Mouse (Mus musculus) stomach, embryonic 14.5 days (tissue): Measurements from ENCODE around the gene Tnrc6c. TPM values are rescaled to one million over a fixed set of nuclear protein-coding genes. Genes with fewer than 3 reads are reported as not detected.

ENCODE experiments used
- ATAC-seq: fragments of 200-750 bp; cut with Nextera tagmentation; 2 replicates; pipeline ENCODE4 v1.8.0; 2017; ENCODE audit warnings: low read depth, moderate TSS enrichment; ENCODE audit not compliant: insufficient number of reproducible peaks, insufficient read depth, low FRiP score
- H3K27ac ChIP-seq: fragments of 300-500 bp; sonication (generic); 2 replicates; pipeline ENCODE4 v1.5.1; 2014; ENCODE audit warnings: mild to moderate bottlenecking, low read length, moderate library complexity, mixed read lengths
- H3K27me3 ChIP-seq: fragments of 300-500 bp; sonication (generic); 2 replicates; pipeline ENCODE4 v1.6.1; 2014; ENCODE audit warnings: low read length, control low read depth, mixed read lengths; ENCODE audit not compliant: control insufficient read depth, insufficient read depth
- H3K36me3 ChIP-seq: fragments of 300-500 bp; sonication (generic); 2 replicates; pipeline ENCODE4 v1.6.1; 2014; ENCODE audit warnings: mild to moderate bottlenecking, control low read depth, low read length, moderate library complexity, mixed read lengths; ENCODE audit not compliant: control insufficient read depth, insufficient read depth
- H3K4me1 ChIP-seq: fragments of 300-500 bp; sonication (generic); 2 replicates; pipeline ENCODE4 v1.6.1; 2014; ENCODE audit warnings: low read length, control low read depth, mixed read lengths; ENCODE audit not compliant: control insufficient read depth, insufficient read depth
- H3K4me2 ChIP-seq: fragments of 300-500 bp; sonication (generic); replicated peaks from 2 replicates; pipeline ENCODE4 v1.6.1; 2014; ENCODE audit warnings: low read depth, low read length, control low read depth
- H3K4me3 ChIP-seq: fragments of 300-500 bp; sonication (generic); 2 replicates; pipeline ENCODE4 v1.5.1; 2014; ENCODE audit warnings: low read depth, low read length, control low read depth
- H3K9ac ChIP-seq: fragments of 300-500 bp; sonication (generic); replicated peaks from 2 replicates; pipeline ENCODE4 v1.6.1; 2014; ENCODE audit warnings: low read depth, mild to moderate bottlenecking, control low read depth, low read length, moderate library complexity, mixed read lengths
- H3K9me3 ChIP-seq: fragments of 300-500 bp; sonication (generic); 2 replicates; pipeline ENCODE4 v1.6.1; 2016; ENCODE audit warnings: low read depth, low read length, control low read depth; ENCODE audit not compliant: control insufficient read depth
- WGBS: fragments of 180-500 bp; shearing (Covaris S2); extraction: QIAGEN DNeasy Blood & Tissue Kit; methylation state at CpG from one replicate; pipeline ENCODE4 v1.1.7; 2014; 5-methylcytosine and 5-hydroxymethylcytosine counted together
- polyA plus RNA-seq: library from polyadenylated mRNA; unstranded; fragments of >200 nt; fragmentation: Nextera tagmentation; extraction: Ambion mirVana; gene quantifications from 2 replicates; pipeline ENCODE4 v1.2.1, GENCODE M21; 2014

Gene Tnrc6c
- polyA plus RNA-seq, result 15.5 TPM in 2 replicates

GRCm38 (mm10) chr11:117653491-117654351 lies at the start of gene Tnrc6c:
Gene Tnrc6c (plus strand): TSS chr11:117654289.
- Histone ChIP-seq H3K27me3 (no peaks in the 10 kb centered on the region), H3K9me3 (no peaks in the 10 kb centered on the region), H3K4me2 (peak within 1 kb of the TSS; percentile 78), H3K4me3 (peak within 1 kb of the TSS; percentile 82), H3K27ac (peak within 1 kb of the TSS; percentile 95), H3K4me1 (peaks cover 14% of the 10 kb centered on the region; the same call in 1 of the 2 replicates), H3K36me3 (no peaks in the 10 kb centered on the region), H3K9ac (peak within 1 kb of the TSS; percentile 96)
- WGBS, result under 1% methylated on average over 62 of the region's 62 CpGs
- ATAC-seq, result peak; percentile 84

- no peak for ATAC-seq
- H3K4me2 ChIP-seq, result peak overlapping the region; percentile 6; the same call in 1 of the 2 replicates
- no peak overlapping the region for H3K9ac ChIP-seq
- H3K27me3 ChIP-seq, result no peaks in the 10 kb centered on the region
- 33% methylated on average over 9 of the region's 9 CpGs for WGBS
- H3K4me3 ChIP-seq, result no peak overlapping the region
- H3K4me1 ChIP-seq, result peaks cover 7% of the 10 kb centered on the region; the same call in 1 of the 2 replicates
- no peaks in the 10 kb centered on the region for H3K9me3 ChIP-seq
- H3K36me3 ChIP-seq, result no peaks in the 10 kb centered on the region
- H3K27ac ChIP-seq, result no peak overlapping the region
Measured at GRCm38 (mm10) chr11:117606137-117606536, 48.0 kb upstream of the Tnrc6c start.

- no peaks in the 10 kb centered on the region for H3K36me3 ChIP-seq
- H3K9ac ChIP-seq, result no peak overlapping the region
- H3K9me3 ChIP-seq, result no peaks in the 10 kb centered on the region
- 10% methylated on average over 13 of the region's 13 CpGs for WGBS
- peaks cover 9% of the 10 kb centered on the region; the same call in 1 of the 2 replicates for H3K4me1 ChIP-seq
- H3K4me3 ChIP-seq, result no peak overlapping the region
- H3K27me3 ChIP-seq, result no peaks in the 10 kb centered on the region
- no peak for ATAC-seq
- H3K27ac ChIP-seq, result no peak overlapping the region
- peak overlapping the region; percentile 6; the same call in 1 of the 2 replicates for H3K4me2 ChIP-seq
Measured at GRCm38 (mm10) chr11:117606605-117607203, 47.4 kb upstream of the Tnrc6c start.

GRCm38 (mm10) chr11:117608141-117608789 lies 45.8 kb upstream of the Tnrc6c start:
- no peak overlapping the region for H3K9ac ChIP-seq
- no peaks in the 10 kb centered on the region for H3K9me3 ChIP-seq
- WGBS, result 61% methylated on average over 9 of the region's 9 CpGs
- H3K4me3 ChIP-seq, result no peak overlapping the region
- peaks cover 9% of the 10 kb centered on the region; the same call in 1 of the 2 replicates for H3K4me1 ChIP-seq
- H3K36me3 ChIP-seq, result no peaks in the 10 kb centered on the region
- ATAC-seq, result no peak
- 0 out of 2 replicates have a peak, but pooled peaks cover 3% of the 10 kb centered on the region for H3K27me3 ChIP-seq
- H3K4me2 ChIP-seq, result no peak overlapping the region
- no peak overlapping the region for H3K27ac ChIP-seq

- Histone ChIP-seq H3K4me2 (no peak overlapping the region), H3K36me3 (no peaks in the 10 kb centered on the region), H3K9me3 (no peaks in the 10 kb centered on the region), H3K4me1 (peaks cover 9% of the 10 kb centered on the region; the same call in 1 of the 2 replicates), H3K27ac (no peak overlapping the region), H3K4me3 (no peak overlapping the region), H3K27me3 (0 out of 2 replicates have a peak, but pooled peaks cover 3% of the 10 kb centered on the region), H3K9ac (no peak overlapping the region)
- WGBS, result 51% methylated on average over 7 of the region's 7 CpGs
- no peak for ATAC-seq
Measured at GRCm38 (mm10) chr11:117608976-117609375, 45.1 kb upstream of the Tnrc6c start.

GRCm38 (mm10) chr11:117610589-117610988 lies 43.5 kb upstream of the Tnrc6c start:
- Histone ChIP-seq H3K9ac (no peak overlapping the region), H3K4me2 (peak overlapping the region; percentile 38), H3K27ac (no peak overlapping the region), H3K27me3 (0 out of 2 replicates have a peak, but pooled peaks cover 3% of the 10 kb centered on the region), H3K36me3 (no peaks in the 10 kb centered on the region), H3K4me3 (no peak overlapping the region), H3K9me3 (no peaks in the 10 kb centered on the region), H3K4me1 (peaks cover 9% of the 10 kb centered on the region; the same call in 1 of the 2 replicates)
- ATAC-seq, result no peak

GRCm38 (mm10) chr11:117611068-117611467 lies 43.0 kb upstream of the Tnrc6c start:
- Histone ChIP-seq H3K4me1 (peaks cover 9% of the 10 kb centered on the region; the same call in 1 of the 2 replicates), H3K9me3 (no peaks in the 10 kb centered on the region), H3K27me3 (0 out of 2 replicates have a peak, but pooled peaks cover 3% of the 10 kb centered on the region), H3K27ac (no peak overlapping the region), H3K36me3 (no peaks in the 10 kb centered on the region), H3K9ac (no peak overlapping the region), H3K4me3 (peak overlapping the region; percentile 19), H3K4me2 (peak overlapping the region; percentile 38)
- 5% methylated on average over 13 of the region's 13 CpGs for WGBS
- peak; percentile 85 for ATAC-seq

GRCm38 (mm10) chr11:117611860-117612259 lies 42.2 kb upstream of the Tnrc6c start:
- WGBS, result 34% methylated on average over 5 of the region's 5 CpGs
- H3K4me2 ChIP-seq, result peak overlapping the region; percentile 38; the same call in 1 of the 2 replicates
- H3K36me3 ChIP-seq, result no peaks in the 10 kb centered on the region
- H3K4me1 ChIP-seq, result peaks cover 8% of the 10 kb centered on the region; the same call in 1 of the 2 replicates
- no peak for ATAC-seq
- H3K4me3 ChIP-seq, result no peak overlapping the region
- no peaks in the 10 kb centered on the region for H3K9me3 ChIP-seq
- no peak overlapping the region for H3K27ac ChIP-seq
- peaks cover 8% of the 10 kb centered on the region; the same call in 1 of the 2 replicates for H3K27me3 ChIP-seq
- no peak overlapping the region for H3K9ac ChIP-seq
